Mouse (Mus musculus) midbrain, postnatal 0 days (tissue): ENCODE data around the gene Vasp. TPM values are rescaled to one million over a fixed set of nuclear protein-coding genes. Genes with fewer than 3 reads are reported as not detected.
A peak's percentile ranks its signal among the peaks of the same experiment; 100 is the strongest.

Source experiments
- ATAC-seq: fragments of 200-750 bp; cut with Nextera tagmentation; 2 replicates; pipeline ENCODE4 v1.8.0; 2017; ENCODE audit warnings: moderate number of reproducible peaks, mild to moderate bottlenecking, moderate TSS enrichment, moderate library complexity; ENCODE audit not compliant: low FRiP score
- DNase-seq: peaks from one replicate; pipeline ENCODE4 v3.0.0-alpha.2; 2015; ENCODE audit warnings: low spot score
- H3K27ac ChIP-seq: fragments of 300-500 bp; sonication (generic); 2 replicates; pipeline ENCODE4 v1.5.1; 2014; ENCODE audit warnings: low read depth, mild to moderate bottlenecking, low read length, mixed read lengths
- H3K27me3 ChIP-seq: fragments of 300-500 bp; sonication (generic); 2 replicates; pipeline ENCODE4 v1.6.1; 2014; ENCODE audit warnings: low read length, control low read depth, mixed read lengths; ENCODE audit not compliant: insufficient read depth
- H3K36me3 ChIP-seq: fragments of 300-500 bp; sonication (generic); 2 replicates; pipeline ENCODE4 v1.6.1; 2014; ENCODE audit warnings: low read length, control low read depth, mixed read lengths; ENCODE audit not compliant: insufficient read depth
- H3K4me1 ChIP-seq: fragments of 300-500 bp; sonication (generic); 2 replicates; pipeline ENCODE4 v1.6.1; 2014; ENCODE audit warnings: mild to moderate bottlenecking, control low read depth, antibody characterized with exemption, low read length, mixed read lengths; ENCODE audit not compliant: insufficient read depth
- H3K4me2 ChIP-seq: fragments of 300-500 bp; sonication (generic); 2 replicates; pipeline ENCODE4 v1.6.1; 2014; ENCODE audit warnings: low read depth, mild to moderate bottlenecking, low read length, mixed read lengths; ENCODE audit not compliant: poor library complexity, severe bottlenecking
- H3K4me3 ChIP-seq: fragments of 300-500 bp; sonication (generic); 2 replicates; pipeline ENCODE4 v1.5.1; 2014; ENCODE audit warnings: low read depth, mild to moderate bottlenecking, low read length, moderate library complexity
- H3K9ac ChIP-seq: fragments of 300-500 bp; sonication (generic); replicated peaks from 2 replicates; pipeline ENCODE4 v1.6.1; 2014; ENCODE audit warnings: mild to moderate bottlenecking, low read length, moderate library complexity, mixed read lengths; ENCODE audit not compliant: poor library complexity, severe bottlenecking
- H3K9me3 ChIP-seq: fragments of 300-500 bp; sonication (generic); 2 replicates; pipeline ENCODE4 v1.6.1; 2016; ENCODE audit warnings: low read length, control low read depth
- CTCF ChIP-seq: IDR thresholded peaks from 2 replicates; pipeline ENCODE4 v1.5.1; 2016; ENCODE audit warnings: antibody characterized with exemption, mild to moderate bottlenecking
- WGBS: fragments of 180-500 bp; shearing (Covaris S2); extraction: QIAGEN DNeasy Blood & Tissue Kit; methylation state at CpG from one replicate; pipeline ENCODE4 v1.1.7; 2014; 5-methylcytosine and 5-hydroxymethylcytosine counted together
- polyA plus RNA-seq: library from polyadenylated mRNA; unstranded; fragments of >200 nt; fragmentation: Nextera tagmentation; extraction: Ambion mirVana; gene quantifications from 2 replicates; pipeline ENCODE4 v1.2.1, GENCODE M21; 2015
- total RNA-seq: library from RNA; depleted of rRNA; stranded (reverse); fragments of >200 nt; gene quantifications from 2 replicates; pipeline ENCODE4 v1.2.3, GENCODE M21; 2014

Vasp gene
- total and polyA plus RNA-seq, 2 experiments from 2014 or later: 32.3 to 56.9 TPM

DNA sequence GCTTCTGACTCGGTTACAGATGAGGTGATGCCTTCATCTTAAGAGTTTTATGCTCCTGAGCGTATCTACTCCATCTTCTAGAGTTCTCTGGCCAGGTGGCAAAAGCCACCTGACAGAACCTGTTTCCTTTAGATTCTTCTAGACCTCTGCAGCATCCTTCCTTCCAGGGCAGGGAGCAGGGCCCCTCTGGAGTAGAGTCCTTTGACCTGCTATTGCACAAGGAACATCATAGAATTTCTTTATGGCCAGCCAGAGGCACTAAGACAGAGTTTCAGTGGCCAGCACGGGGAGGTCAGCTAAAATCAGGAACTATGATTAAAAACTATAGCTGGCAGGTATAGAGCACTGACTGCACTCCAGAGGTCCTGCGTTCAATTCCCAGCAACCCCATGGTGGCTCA is 19.5 kb downstream of the Vasp start:
- no peak overlapping the region for H3K27ac ChIP-seq
- H3K4me3 ChIP-seq: no peak overlapping the region
- peaks cover 8% of the 10 kb centered on the region; the same call in 1 of the 2 replicates for H3K36me3 ChIP-seq
- no peak for ATAC-seq
- no peak for TF ChIP-seq CTCF
- H3K9ac ChIP-seq: no peak overlapping the region
- H3K4me2 ChIP-seq: no peak overlapping the region
- H3K4me1 ChIP-seq: no peaks in the 10 kb centered on the region
- no peaks in the 10 kb centered on the region for H3K9me3 ChIP-seq
- 81% methylated on average over 4 of the region's 4 CpGs for WGBS
- H3K27me3 ChIP-seq: no peaks in the 10 kb centered on the region
- DNase-seq: no peak

DNA sequence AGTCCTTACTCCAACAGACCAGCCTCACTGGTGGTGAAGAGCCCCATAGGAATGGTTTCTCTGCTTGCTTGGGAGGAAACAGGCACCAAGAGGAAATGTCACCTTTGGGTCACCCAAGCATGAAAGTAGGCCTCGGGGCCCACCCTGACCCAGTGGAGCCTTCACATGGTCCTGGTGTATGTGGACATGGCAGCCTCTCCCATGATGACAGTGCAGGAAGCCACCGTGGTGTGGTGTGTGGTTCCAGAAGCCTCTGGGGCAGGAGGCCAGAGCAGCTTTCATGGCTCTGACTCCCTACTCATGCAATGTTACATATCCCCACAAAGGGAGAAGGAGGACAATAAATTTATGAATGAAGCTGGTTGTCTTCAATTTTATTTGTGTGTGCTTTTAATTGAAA is 24.1 kb downstream of the Vasp start:
- no peak for ATAC-seq

DNA sequence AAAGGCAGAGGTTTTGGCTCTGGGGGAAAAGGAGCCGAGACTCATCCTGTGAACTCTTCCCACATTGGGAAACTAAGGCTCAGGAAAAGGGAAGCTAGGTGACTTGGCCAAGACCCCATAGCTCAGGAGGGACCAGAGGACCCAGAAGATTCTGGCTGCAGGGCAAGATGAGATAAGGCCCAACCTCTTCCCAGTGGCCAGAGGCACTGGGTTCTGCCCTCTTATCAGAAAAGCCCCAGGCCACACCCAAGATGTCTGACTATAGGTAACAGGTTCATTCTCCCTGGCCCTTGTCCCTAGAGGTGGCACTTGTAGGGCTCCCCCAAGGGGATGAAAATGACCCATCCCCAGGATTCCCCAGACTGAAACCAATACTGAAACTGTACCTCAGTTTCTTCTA is 24.8 kb downstream of the Vasp start:
- Histone ChIP-seq H3K27me3 (no peaks in the 10 kb centered on the region), H3K36me3 (peaks cover 12% of the 10 kb centered on the region), H3K9me3 (no peaks in the 10 kb centered on the region), H3K4me2 (no peak overlapping the region), H3K4me1 (no peaks in the 10 kb centered on the region), H3K4me3 (no peak overlapping the region), H3K27ac (no peak overlapping the region), H3K9ac (no peak overlapping the region)
- DNase-seq (no peak), ATAC-seq (no peak)
- no peak for TF ChIP-seq CTCF
- WGBS: 96% methylated on average over 1 of the region's 1 CpGs

More for the DNA sequence above, 24.1 kb downstream of the Vasp start:
- Histone ChIP-seq H3K4me1 (no peaks in the 10 kb centered on the region), H3K27ac (no peak overlapping the region), H3K9me3 (no peaks in the 10 kb centered on the region), H3K4me2 (no peak overlapping the region), H3K36me3 (peaks cover 12% of the 10 kb centered on the region), H3K27me3 (no peaks in the 10 kb centered on the region), H3K9ac (no peak overlapping the region), H3K4me3 (no peak overlapping the region)
- WGBS: 82% methylated on average over 2 of the region's 2 CpGs
- no peak for DNase-seq
- TF ChIP-seq CTCF: no peak

DNA sequence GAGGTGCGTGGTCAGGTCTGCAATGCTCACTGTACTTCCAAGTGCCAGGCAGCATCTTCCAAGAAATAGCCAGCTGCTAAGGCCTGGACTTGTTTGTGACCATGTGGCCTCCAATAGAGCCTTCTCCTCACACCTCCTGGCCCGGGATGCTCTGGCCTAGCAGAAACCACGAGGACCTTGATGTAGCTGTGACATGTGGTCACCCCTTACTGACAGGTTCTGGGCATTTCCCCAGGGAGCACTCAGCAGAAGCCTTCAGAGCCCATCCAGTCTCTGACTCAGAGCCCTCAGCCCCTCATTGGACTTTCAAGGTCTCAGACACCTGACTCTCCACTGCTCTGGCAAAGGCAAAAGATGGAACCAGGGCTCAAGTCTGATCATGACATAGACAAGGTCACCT is 26.5 kb downstream of the Vasp start:
- Histone ChIP-seq H3K9ac (no peak overlapping the region), H3K4me3 (no peak overlapping the region), H3K9me3 (no peaks in the 10 kb centered on the region), H3K4me2 (no peak overlapping the region), H3K27me3 (no peaks in the 10 kb centered on the region), H3K27ac (no peak overlapping the region), H3K36me3 (peaks cover 12% of the 10 kb centered on the region), H3K4me1 (no peaks in the 10 kb centered on the region)
- ATAC-seq (no peak), DNase-seq (no peak)
- WGBS: 95% methylated on average over 3 of the region's 3 CpGs
- no peak for TF ChIP-seq CTCF

DNA sequence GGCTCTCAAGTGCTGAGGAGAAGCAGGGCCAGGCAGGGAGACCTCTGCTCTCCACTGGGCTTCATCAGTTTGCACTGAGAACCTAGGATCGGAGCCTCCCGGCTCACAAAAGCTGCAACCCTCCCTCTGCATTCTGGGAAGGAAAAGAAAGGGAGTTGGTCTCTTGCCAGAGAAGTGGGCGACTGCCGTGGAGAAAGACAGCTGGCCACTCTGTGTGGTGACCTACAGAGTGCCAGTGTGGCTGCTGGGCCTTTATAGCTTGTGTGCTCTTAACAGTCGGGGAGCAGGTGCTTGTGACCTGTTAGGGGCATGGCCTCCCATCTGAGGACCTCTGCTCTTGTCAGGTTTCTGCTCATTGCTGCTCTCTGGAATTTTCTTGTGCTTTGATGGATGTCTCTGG is 27.8 kb downstream of the Vasp start:
- Histone ChIP-seq H3K27me3 (no peaks in the 10 kb centered on the region), H3K27ac (no peak overlapping the region), H3K4me1 (no peaks in the 10 kb centered on the region), H3K4me2 (no peak overlapping the region), H3K9ac (no peak overlapping the region), H3K9me3 (no peaks in the 10 kb centered on the region), H3K4me3 (no peak overlapping the region), H3K36me3 (peaks cover 12% of the 10 kb centered on the region)
- ATAC-seq: no peak
- 50% methylated on average over 5 of the region's 5 CpGs for WGBS
- TF ChIP-seq CTCF: no peak
- peak; percentile 46 for DNase-seq

DNA sequence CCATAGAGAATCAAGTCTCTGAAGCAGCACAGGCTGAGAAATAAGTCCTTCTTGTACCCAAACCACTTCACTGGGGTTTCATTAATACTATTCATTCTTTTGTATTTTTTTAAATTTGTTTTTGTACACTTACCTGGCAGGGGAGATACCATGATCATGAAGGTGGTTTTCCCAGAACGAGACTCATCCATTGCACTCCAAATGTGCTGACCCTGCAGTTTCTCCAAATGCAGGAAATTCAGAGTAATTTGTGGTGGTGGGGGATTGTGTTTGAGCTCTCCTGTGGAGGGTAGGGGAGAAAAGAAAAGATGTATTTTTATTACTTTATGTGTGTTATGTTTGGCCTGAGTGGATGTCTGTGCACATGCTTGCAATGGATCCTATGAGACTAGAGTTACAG is 29.6 kb downstream of the Vasp start:
- no peaks in the 10 kb centered on the region for H3K4me1 ChIP-seq
- H3K27me3 ChIP-seq: no peaks in the 10 kb centered on the region
- peaks cover 10% of the 10 kb centered on the region; the same call in 1 of the 2 replicates for H3K36me3 ChIP-seq
- no peak overlapping the region for H3K4me2 ChIP-seq
- ATAC-seq (no peak), DNase-seq (no peak)
- H3K27ac ChIP-seq: no peak overlapping the region
- 92% methylated on average over 1 of the region's 1 CpGs for WGBS
- no peak overlapping the region for H3K4me3 ChIP-seq
- H3K9me3 ChIP-seq: no peaks in the 10 kb centered on the region
- H3K9ac ChIP-seq: no peak overlapping the region
- TF ChIP-seq CTCF: no peak
